Mouse (Mus musculus) erythroblast, embryonic 14.5 days (primary cell): ENCODE data around the gene Zfhx3. TPM values are rescaled to one million over a fixed set of nuclear protein-coding genes. Genes with fewer than 3 reads are reported as not detected.

Source experiments
- H3K27me3 ChIP-seq: 2 replicates; pipeline ENCODE4 v1.6.1; 2012; ENCODE audit warnings: inconsistent platforms; ENCODE audit not compliant: control insufficient read depth
- H3K36me3 ChIP-seq: 2 replicates; pipeline ENCODE4 v1.6.1; 2012; ENCODE audit warnings: mild to moderate bottlenecking, inconsistent platforms; ENCODE audit not compliant: control insufficient read depth
- H3K4me1 ChIP-seq: 2 replicates; pipeline ENCODE4 v1.6.1; 2012; ENCODE audit warnings: inconsistent platforms; ENCODE audit not compliant: control insufficient read depth
- H3K4me3 ChIP-seq: replicated peaks from 2 replicates; pipeline ENCODE3; 2012; ENCODE audit warnings: moderate library complexity, mild to moderate bottlenecking, inconsistent platforms
- H3K9me3 ChIP-seq: 2 replicates; pipeline ENCODE4 v1.6.1; 2012; ENCODE audit warnings: low read length, inconsistent platforms, mixed read lengths; ENCODE audit not compliant: control insufficient read depth
- GATA1 ChIP-seq: IDR thresholded peaks from 2 replicates; pipeline ENCODE4 v1.6.1; 2012; ENCODE audit warnings: low read length, inconsistent platforms, mixed read lengths
- TAL1 ChIP-seq: IDR thresholded peaks from 3 replicates; pipeline ENCODE4 v1.6.1; 2012; ENCODE audit warnings: low read length, inconsistent platforms, mixed read lengths
- polyA plus RNA-seq: library from polyadenylated mRNA; stranded (reverse); fragments of >175 nt; gene quantifications from 2 replicates; pipeline ENCODE4 v1.2.3, GENCODE M21; 2012

The Zfhx3 gene
- polyA plus RNA-seq, 1 experiment, result 0.03 TPM

DNA sequence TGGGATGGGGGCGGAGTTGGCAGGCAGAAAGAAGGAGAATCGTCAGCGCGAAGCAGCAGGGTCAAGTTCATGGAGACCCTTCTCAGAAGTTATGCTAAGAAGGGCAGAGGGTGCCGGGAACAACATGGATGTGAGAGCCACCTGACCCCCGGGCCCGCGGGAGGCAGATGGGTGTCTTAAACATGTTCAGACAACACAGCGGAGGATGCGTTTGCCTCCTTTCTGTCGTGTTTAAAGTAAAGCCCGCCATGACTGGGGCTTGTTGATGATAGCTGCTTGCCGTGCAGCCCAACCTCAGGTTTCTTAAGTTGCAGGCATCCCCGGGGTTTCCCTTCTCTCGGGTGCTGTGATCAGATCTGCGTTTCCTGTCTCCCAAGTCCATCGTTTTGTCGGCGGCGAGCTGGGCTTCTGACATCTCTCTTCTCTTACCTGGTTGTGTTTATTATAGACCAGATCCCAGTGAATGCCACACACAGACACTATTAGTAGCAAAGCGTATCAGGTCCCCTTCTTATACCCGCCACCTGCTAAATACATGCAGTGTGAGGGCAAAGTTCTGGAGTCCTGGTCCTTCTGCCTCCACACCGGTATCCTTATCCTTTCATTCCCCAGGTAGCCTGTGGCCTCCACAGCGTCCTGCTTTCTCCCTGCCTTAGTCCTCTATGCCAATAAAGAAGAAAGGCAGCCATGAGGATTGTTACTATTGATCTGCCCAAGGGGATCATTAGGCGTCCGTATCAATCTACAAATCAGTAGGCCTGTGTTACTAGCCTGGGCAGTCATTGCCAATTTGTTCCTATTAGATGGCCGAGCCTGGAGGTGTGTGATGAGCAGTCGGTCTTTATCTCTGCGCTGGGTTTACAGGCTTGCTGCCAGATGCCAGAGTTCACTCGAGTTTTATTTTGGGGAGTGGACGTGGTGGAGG lies 2.5 kb downstream of the Zfhx3 start:
- Histone ChIP-seq H3K4me3 (no peak overlapping the region), H3K27me3 (peaks cover 32% of the 10 kb centered on the region), H3K4me1 (no peaks in the 10 kb centered on the region), H3K9me3 (no peaks in the 10 kb centered on the region), H3K36me3 (no peaks in the 10 kb centered on the region)
- no peak for TF ChIP-seq GATA1
- no peak for TF ChIP-seq TAL1

GRCm38 (mm10) chr8:107946888-107947287 lies 4.4 kb downstream of the Zfhx3 start:
- H3K36me3 ChIP-seq, result no peaks in the 10 kb centered on the region
- H3K27me3 ChIP-seq, result peaks cover 30% of the 10 kb centered on the region
- H3K9me3 ChIP-seq, result no peaks in the 10 kb centered on the region
- no peaks in the 10 kb centered on the region for H3K4me1 ChIP-seq
- no peak overlapping the region for H3K4me3 ChIP-seq
- no peak for TF ChIP-seq TAL1
- TF ChIP-seq GATA1, result no peak

DNA sequence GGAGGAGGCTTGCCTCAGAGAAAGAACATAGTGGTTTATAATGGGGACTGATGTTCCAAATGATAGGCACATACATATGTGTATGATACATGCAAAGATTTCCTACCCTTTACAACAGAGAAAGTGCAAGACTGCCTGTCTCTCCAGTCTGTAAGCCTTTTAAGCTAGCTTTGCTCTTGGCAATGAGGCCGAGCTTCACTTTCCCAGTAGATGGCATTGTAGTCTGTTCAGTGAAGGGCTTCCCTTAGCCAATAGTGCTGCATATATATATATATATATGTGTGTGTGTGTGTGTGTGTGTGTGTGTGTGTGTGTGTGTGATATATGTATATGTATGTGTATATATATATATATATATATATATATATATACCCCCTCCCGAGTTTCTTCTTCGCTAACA lies 13.4 kb downstream of the Zfhx3 start:
- H3K4me3 ChIP-seq, result no peak overlapping the region
- H3K36me3 ChIP-seq, result no peaks in the 10 kb centered on the region
- H3K27me3 ChIP-seq, result no peaks in the 10 kb centered on the region
- no peak for TF ChIP-seq GATA1
- TF ChIP-seq TAL1, result no peak
- H3K4me1 ChIP-seq, result no peaks in the 10 kb centered on the region
- H3K9me3 ChIP-seq, result no peaks in the 10 kb centered on the region

- Histone ChIP-seq H3K27me3 (no peaks in the 10 kb centered on the region), H3K9me3 (peaks cover 4% of the 10 kb centered on the region), H3K36me3 (no peaks in the 10 kb centered on the region), H3K4me1 (no peaks in the 10 kb centered on the region), H3K4me3 (no peak overlapping the region)
- TF ChIP-seq TAL1 (no peak), GATA1 (no peak)
Measured at GRCm38 (mm10) chr8:107957566-107957965, 15.1 kb downstream of the Zfhx3 start.

- Histone ChIP-seq H3K36me3 (no peaks in the 10 kb centered on the region), H3K9me3 (peaks cover 7% of the 10 kb centered on the region), H3K4me1 (no peaks in the 10 kb centered on the region), H3K27me3 (no peaks in the 10 kb centered on the region), H3K4me3 (no peak overlapping the region)
- TF ChIP-seq TAL1 (no peak), GATA1 (no peak)
Measured at GRCm38 (mm10) chr8:107960466-107960865, 18.0 kb downstream of the Zfhx3 start.

- no peaks in the 10 kb centered on the region for H3K36me3 ChIP-seq
- TF ChIP-seq GATA1 (no peak), TAL1 (no peak)
- no peaks in the 10 kb centered on the region for H3K4me1 ChIP-seq
- H3K27me3 ChIP-seq, result no peaks in the 10 kb centered on the region
- no peak overlapping the region for H3K4me3 ChIP-seq
- H3K9me3 ChIP-seq, result peaks cover 7% of the 10 kb centered on the region
Measured at GRCm38 (mm10) chr8:107960878-107961277, 18.4 kb downstream of the Zfhx3 start.

DNA sequence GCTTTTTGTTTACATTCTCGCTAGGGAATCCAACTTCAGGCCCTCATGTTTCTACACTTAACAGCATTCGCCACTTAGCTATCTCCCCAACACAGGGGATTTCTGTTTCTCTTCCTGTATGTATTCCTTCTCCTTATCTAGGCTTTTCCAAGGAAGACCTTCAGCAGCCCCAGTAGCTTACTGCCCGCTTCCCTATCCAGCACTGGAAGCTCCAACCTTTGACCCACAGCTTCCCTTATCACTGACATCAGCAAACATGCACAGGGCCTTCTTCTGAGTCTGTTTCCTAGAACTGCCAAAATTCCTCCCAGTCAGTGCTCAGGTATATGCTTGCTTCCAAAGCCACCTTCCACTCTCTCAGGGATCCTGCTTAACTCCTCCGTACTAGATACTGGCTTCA lies 29.8 kb downstream of the Zfhx3 start:
- H3K4me1 ChIP-seq, result no peaks in the 10 kb centered on the region
- no peaks in the 10 kb centered on the region for H3K36me3 ChIP-seq
- TF ChIP-seq GATA1, result no peak
- no peak for TF ChIP-seq TAL1
- H3K4me3 ChIP-seq, result no peak overlapping the region
- no peaks in the 10 kb centered on the region for H3K27me3 ChIP-seq
- no peaks in the 10 kb centered on the region for H3K9me3 ChIP-seq

GRCm38 (mm10) chr8:107974451-107974850 lies 32.0 kb downstream of the Zfhx3 start:
- no peak for TF ChIP-seq TAL1
- Histone ChIP-seq H3K36me3 (no peaks in the 10 kb centered on the region), H3K9me3 (no peaks in the 10 kb centered on the region), H3K4me3 (no peak overlapping the region), H3K4me1 (no peaks in the 10 kb centered on the region), H3K27me3 (no peaks in the 10 kb centered on the region)

DNA sequence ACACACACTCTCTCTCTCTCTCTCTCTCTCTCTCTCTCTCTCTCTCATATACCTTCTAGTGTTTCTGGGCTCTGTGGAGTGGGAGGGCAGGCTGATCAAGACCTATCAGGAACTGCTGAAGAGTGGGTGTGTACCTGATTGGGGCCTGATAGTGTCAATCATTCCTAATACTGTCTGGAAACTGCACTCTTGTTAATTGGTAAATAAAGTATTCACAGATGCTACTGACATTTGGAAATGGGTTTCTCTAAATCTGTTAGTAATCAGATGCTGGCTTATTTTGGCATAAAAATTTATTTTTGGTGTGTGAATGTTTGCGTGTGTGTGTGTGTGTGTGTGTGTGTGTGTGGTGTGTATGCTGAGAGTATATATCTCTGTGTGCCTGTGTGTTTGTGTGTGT lies 35.8 kb downstream of the Zfhx3 start:
- H3K27me3 ChIP-seq, result no peaks in the 10 kb centered on the region
- no peaks in the 10 kb centered on the region for H3K36me3 ChIP-seq
- no peak for TF ChIP-seq TAL1
- TF ChIP-seq GATA1, result no peak
- H3K4me3 ChIP-seq, result no peak overlapping the region
- H3K4me1 ChIP-seq, result no peaks in the 10 kb centered on the region
- no peaks in the 10 kb centered on the region for H3K9me3 ChIP-seq
